Mouse (Mus musculus) spleen, postnatal 36 days (tissue): ENCODE results near the gene Ak4.
A peak's percentile ranks its signal among the peaks of the same experiment; 100 is the strongest.

Experiments
- DNase-seq, 2 experiments: peaks; one replicate each; pipeline ENCODE4 v3.0.0; 2022; ENCODE audit warnings: low spot score in 2 of 2, mixed read lengths in 1 of 2

The Ak4 gene

GRCm38 (mm10) chr4:101459358-101459757 lies 40.3 kb downstream of the Ak4 start:
- no peak for DNase-seq

DNA sequence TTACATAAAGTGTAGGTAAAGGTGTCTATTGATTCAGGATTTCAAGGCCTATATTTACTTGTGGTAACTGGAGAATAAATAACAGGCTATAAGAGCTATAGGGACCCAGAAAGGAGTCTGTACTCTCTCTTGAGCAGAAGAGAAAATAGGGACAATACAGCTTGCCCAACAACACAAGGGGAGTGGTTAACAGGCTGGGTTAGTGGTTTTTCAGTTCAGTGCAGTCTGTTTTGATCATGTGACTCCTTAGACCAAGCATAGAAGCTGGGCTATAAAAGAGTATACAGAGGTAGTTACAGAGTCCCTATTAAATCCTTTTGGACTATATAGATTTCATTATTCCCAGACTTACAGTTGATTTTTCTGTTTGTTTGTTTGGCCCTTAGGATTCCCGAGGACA lies 41.0 kb downstream of the Ak4 start:
- DNase-seq: no peak

DNA sequence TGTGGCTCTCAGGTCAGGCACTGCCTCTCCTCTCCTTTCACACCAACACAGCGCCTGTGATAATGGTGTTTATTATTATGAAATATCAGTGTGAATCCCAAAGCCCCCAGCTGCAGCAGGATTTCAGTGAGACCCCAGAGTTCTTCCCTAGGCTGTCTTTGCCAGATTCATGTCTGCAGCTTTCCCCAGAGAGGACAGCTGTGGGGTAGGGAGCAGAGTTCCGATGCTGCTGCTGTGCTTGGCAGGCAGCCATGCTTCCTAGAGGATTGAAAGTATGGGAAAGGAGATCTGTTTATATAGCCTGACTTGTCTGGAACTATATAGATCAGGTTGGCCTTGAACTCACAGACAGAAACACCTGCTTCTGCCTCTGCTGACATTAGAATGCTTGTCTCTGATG lies 43.0 kb downstream of the Ak4 start:
- DNase-seq: no peak

DNA sequence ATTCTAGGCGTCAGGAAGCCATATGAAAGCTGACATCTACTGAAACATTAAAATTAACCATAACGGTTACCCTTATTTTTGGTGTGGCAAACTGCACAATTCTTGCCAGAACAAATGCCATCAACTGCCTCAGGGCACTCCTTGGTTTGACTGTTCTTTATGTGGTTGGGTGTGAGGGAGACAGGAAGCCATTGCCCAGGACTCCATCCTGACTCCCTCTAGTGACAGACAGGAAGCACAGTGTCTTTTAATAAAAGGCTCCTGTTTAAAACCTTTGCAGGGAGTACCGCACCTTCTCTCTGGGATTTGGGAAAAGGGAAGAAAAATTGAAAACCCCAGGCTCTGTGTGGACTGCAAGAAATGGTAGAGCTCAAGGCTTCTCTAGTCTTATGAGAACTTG lies 47.2 kb downstream of the Ak4 start:
- no peak for DNase-seq

GRCm38 (mm10) chr4:101469242-101469641 lies 50.2 kb downstream of the Ak4 start:
- DNase-seq: no peak

GRCm38 (mm10) chr4:101470543-101470942 lies 51.5 kb downstream of the Ak4 start:
- no peak for DNase-seq

- no peak for DNase-seq
These were observed 53.7 kb downstream of the Ak4 start for GRCm38 (mm10) chr4:101472767-101473166.

GRCm38 (mm10) chr4:101490320-101490917 lies 71.3 kb downstream of the Ak4 start:
- no peak for DNase-seq

- no peak for DNase-seq
These were observed 72.6 kb downstream of the Ak4 start for GRCm38 (mm10) chr4:101491704-101492103.

GRCm38 (mm10) chr4:101493611-101494197 lies 74.6 kb downstream of the Ak4 start:
- DNase-seq: no peak

GRCm38 (mm10) chr4:101496188-101496533 lies 77.1 kb downstream of the Ak4 start:
- DNase-seq: no peak

- DNase-seq: no peak
These were observed 77.6 kb downstream of the Ak4 start, which contains the start of gene Dnajc6 for GRCm38 (mm10) chr4:101496534-101497237. Dnajc6 (plus strand) TSS chr4:101496648.

GRCm38 (mm10) chr4:101497336-101497735 lies 78.3 kb downstream of the Ak4 start:
- no peak for DNase-seq

DNA sequence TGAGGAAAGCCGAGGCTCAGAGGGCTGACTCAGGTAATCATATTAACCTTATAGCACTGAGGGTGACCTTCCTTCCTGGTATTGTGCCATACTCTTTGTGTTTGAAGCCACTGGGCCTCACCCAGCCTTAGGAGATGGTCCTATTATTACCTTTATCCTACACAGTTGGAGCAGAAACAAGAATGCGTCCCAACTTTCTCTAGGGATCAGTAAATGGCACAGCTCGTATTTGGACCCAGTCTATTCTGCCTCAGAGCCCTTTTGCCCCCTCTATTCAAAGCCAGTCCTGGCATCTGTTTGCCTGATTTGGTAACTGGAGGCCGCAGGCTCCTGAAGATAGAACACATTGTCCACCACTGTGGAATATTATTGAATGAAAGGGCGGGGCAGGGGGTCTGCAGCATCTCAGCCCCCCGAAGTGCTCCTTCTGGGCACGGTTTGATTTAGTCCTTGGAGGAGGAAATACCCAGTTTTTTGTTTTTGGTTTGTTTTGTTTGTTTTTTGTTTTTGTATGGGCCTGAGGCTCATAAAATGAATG lies 85.5 kb downstream of the Ak4 start:
- DNase-seq: no peak

DNA sequence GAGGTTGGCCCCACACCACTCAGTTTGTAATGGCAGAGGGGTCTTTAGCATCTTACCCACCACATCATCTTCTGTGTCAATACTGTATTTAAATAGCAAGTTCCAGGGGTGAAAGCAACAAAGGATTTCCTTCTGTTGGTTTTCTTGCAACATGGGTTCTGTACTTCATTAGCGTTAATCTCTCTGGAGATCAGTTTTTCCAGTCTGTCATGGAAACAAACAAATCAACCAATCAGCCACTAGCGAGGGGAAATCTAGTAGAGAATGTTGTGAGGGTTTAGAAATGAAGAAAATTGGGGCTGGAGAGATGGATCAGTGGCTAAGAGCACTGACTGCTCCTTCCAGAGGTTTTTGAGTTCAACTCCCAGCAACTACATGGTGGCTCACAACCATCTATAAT lies 86.9 kb downstream of the Ak4 start:
- no peak for DNase-seq

- DNase-seq: no peak
These were observed 87.3 kb downstream of the Ak4 start for GRCm38 (mm10) chr4:101506372-101506771.

DNA sequence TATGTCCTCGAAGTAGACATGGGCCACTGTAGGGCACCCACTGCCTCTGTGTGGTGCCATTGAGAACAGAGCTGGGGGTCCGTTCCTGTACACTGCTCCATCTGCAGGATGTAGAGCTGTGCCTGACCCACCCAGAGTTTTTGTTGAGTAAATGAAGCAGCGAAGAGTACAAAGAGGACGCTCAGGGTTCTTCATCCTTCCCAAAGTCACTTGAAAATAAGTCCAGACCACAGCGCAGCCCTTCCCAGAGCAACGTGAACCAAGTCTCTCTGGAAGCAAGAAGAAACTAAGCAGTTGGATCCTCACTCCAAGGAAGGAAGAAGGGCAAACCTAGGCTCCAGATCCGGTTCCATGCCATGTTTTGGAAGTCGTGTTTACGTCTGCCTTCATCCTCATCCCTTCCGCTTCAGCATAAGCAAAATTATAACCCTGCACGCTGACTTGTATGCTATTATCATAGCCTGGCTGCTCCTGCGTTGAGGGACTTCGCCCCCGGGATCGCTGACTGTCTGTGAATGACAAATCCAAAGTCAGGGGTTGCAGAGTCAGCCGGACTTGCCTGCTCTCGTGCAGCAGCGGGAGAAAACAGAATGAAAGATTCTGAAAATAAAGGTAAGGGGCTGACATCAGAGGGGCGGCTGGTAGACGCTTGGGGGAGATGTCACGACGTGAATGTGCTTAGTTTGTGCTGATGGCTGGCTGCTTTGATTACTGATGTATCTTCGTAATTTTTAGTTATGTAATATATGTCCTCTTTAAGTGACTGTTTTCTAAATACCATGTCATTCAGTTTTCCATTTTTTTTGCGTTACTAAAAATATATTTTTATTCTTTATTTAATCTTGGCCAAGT lies 88.7 kb downstream of the Ak4 start:
- DNase-seq: peak in 1 of 2 experiments; percentile 17

DNA sequence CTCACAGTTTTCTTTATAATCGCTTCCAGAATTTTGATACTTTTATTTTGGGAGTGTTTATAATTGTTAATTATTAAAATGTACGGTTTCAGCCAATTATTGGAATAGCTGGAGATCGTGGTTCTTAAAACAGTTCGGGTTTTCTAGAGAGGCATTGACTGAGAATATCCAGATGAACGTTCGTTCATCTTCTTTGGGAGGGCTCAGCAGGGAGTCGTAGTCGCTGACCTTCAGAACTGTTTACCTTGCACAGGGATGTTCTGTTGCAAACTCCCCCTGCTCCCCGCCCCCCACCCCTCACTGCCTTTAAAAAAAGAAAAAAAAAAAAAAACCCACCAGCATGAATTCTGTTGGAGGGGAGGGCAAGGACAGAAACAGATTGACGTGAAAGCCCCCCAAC lies 89.4 kb downstream of the Ak4 start:
- no peak for DNase-seq

DNA sequence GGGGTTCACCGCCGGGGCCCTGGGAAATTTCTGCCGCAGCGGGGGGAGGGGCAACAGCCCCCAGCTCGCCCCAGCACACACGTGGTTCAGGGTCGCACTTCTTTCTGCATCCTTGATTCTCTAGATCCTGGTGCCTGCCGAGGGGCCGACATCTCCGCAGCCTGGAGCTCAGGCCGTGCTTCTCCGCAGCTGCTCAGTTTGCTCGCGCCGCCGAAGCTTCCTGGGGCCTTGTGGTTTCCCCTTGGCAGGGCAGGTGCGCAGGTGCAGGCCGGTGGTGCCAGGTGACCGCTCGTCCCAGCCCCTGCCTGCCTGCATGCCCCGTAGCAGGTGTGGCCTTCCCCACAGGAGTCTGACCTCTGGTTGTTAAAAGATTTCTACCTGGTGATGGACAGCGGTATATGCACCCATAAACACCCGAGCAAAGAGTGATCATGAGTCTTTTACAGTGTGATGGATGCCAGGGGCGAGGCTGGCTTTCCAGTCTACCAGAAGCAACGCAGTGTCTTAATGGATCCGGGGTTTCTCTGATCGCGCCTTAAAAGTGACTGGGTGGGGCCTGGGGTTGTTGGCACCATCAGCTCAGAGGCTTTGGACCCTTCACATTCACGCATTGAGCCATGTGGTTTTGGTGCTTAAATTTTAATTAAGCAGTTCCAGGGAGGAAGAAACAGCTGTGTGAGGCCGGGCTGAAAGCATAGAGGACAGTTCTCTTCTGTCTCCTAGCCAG lies 89.9 kb downstream of the Ak4 start:
- DNase-seq: peak; percentile 12 to 17

- no peak for DNase-seq
These were observed 91.2 kb downstream of the Ak4 start for GRCm38 (mm10) chr4:101510111-101510903.

GRCm38 (mm10) chr4:101510904-101511210 lies 91.8 kb downstream of the Ak4 start:
- DNase-seq: no peak
